Mouse (Mus musculus): ENCODE measurements around the gene Egln3.

Gene Egln3

GRCm38 (mm10) chr12:54162637-54163131 is 41.0 kb downstream of the Egln3 start:
- no peak for DNase-seq (ENCODE audit: low read depth, low spot score)

GRCm38 (mm10) chr12:54161468-54162202 is 42.0 kb downstream of the Egln3 start:
- no peak for DNase-seq (ENCODE audit: low read depth, low spot score)

- no peak for DNase-seq (ENCODE audit: low read depth, low spot score)
These were observed 43.4 kb downstream of the Egln3 start for GRCm38 (mm10) chr12:54160279-54160678.

GRCm38 (mm10) chr12:54154771-54155170 is 48.9 kb downstream of the Egln3 start:
- DNase-seq (ENCODE audit: low read depth, low spot score) = no peak

GRCm38 (mm10) chr12:54146943-54147556 is 56.6 kb downstream of the Egln3 start:
- DNase-seq (ENCODE audit: low read depth, low spot score) = no peak
